Mouse (Mus musculus): Measurements from ENCODE around the gene Dnajc3. TPM values are rescaled to one million over a fixed set of nuclear protein-coding genes. Genes with fewer than 3 reads are reported as not detected.
A peak's percentile ranks its signal among the peaks of the same experiment; 100 is the strongest.

Dnajc3 gene
- polyA plus RNA-seq, 1 experiment from 2014 or later, result 45.8 TPM

- no peak overlapping the region for H3K9ac ChIP-seq
- ATAC-seq (replicated peaks; ENCODE audit: low FRiP score), result no peak
- H3K27me3 ChIP-seq, result no peaks in the 10 kb centered on the region
- H3K27ac ChIP-seq, result no peak overlapping the region
- peaks cover 18% of the 10 kb centered on the region for H3K4me1 ChIP-seq
- no peak overlapping the region for H3K4me3 ChIP-seq (replicated peaks)
- no peaks in the 10 kb centered on the region for H3K36me3 ChIP-seq
- 89% methylated on average over 9 of the region's 9 CpGs for WGBS
- H3K4me2 ChIP-seq, result no peak overlapping the region
- H3K9me3 ChIP-seq (replicated peaks), result no peaks in the 10 kb centered on the region
These were observed 3.1 kb upstream of the Dnajc3 start for GRCm38 (mm10) chr14:118934686-118935085.

DNA sequence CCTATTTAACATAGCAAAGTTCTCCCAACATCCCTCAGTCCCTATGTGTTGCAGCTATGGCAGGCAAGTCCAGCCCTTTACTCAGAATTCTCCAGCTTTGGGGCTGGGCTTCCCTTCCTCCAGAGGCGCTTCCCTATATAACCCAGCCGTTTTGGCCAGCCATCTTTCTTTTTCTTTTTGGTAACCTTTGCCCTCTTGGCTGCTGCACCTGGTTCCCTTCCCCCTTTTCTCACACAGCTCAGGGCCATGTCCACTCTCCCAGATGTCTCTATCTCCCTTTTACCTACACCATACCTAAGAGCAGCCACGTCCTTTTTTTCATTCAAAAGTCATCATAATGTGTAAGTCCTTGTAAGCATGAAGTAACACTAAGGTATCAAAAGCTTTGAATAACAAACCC is 1.5 kb upstream of the Dnajc3 start:
- Histone ChIP-seq H3K27me3 (no peaks in the 10 kb centered on the region), H3K4me3 (replicated peaks) (no peak overlapping the region), H3K4me2 (no peak overlapping the region), H3K9me3 (replicated peaks) (no peaks in the 10 kb centered on the region), H3K27ac (no peak overlapping the region), H3K9ac (no peak overlapping the region), H3K4me1 (peaks cover 23% of the 10 kb centered on the region), H3K36me3 (no peaks in the 10 kb centered on the region)
- ATAC-seq (replicated peaks; ENCODE audit: low FRiP score), result no peak
- WGBS, result 55% methylated on average over 3 of the region's 3 CpGs

- Histone ChIP-seq H3K36me3 (no peaks in the 10 kb centered on the region), H3K4me2 (peak overlapping the region; percentile 67), H3K27me3 (no peaks in the 10 kb centered on the region), H3K9me3 (replicated peaks) (no peaks in the 10 kb centered on the region), H3K4me1 (peaks cover 27% of the 10 kb centered on the region), H3K27ac (peak overlapping the region; percentile 82), H3K4me3 (replicated peaks) (peak overlapping the region; percentile 95), H3K9ac (peak overlapping the region; percentile 49)
- WGBS, result 32% methylated on average over 4 of the region's 4 CpGs
- ATAC-seq (replicated peaks; ENCODE audit: low FRiP score), result peak; percentile 2; the same call in 1 of the 2 replicates
These were observed 824 bp upstream of the Dnajc3 start for GRCm38 (mm10) chr14:118936952-118937351.

- H3K36me3 ChIP-seq, result no peaks in the 10 kb centered on the region
- peak overlapping the region; percentile 95 for H3K4me3 ChIP-seq (replicated peaks)
- H3K9me3 ChIP-seq (replicated peaks), result no peaks in the 10 kb centered on the region
- H3K27me3 ChIP-seq, result no peaks in the 10 kb centered on the region
- peak overlapping the region; percentile 95 for H3K27ac ChIP-seq
- H3K9ac ChIP-seq, result peak overlapping the region; percentile 99
- peak overlapping the region; percentile 67 for H3K4me2 ChIP-seq
- no peak for ATAC-seq (replicated peaks; ENCODE audit: low FRiP score)
- peaks cover 29% of the 10 kb centered on the region for H3K4me1 ChIP-seq
- WGBS, result 2% methylated on average over 7 of the region's 7 CpGs
These were observed 775 bp downstream of the Dnajc3 start for GRCm38 (mm10) chr14:118938551-118938950.

- WGBS, result 76% methylated on average over 4 of the region's 4 CpGs
- Histone ChIP-seq H3K36me3 (no peaks in the 10 kb centered on the region), H3K27me3 (no peaks in the 10 kb centered on the region), H3K4me1 (peaks cover 29% of the 10 kb centered on the region), H3K4me3 (replicated peaks) (no peak overlapping the region), H3K27ac (no peak overlapping the region), H3K4me2 (no peak overlapping the region), H3K9ac (no peak overlapping the region), H3K9me3 (replicated peaks) (no peaks in the 10 kb centered on the region)
- no peak for ATAC-seq (replicated peaks; ENCODE audit: low FRiP score)
These were observed 3.2 kb downstream of the Dnajc3 start for GRCm38 (mm10) chr14:118940796-118941495.

GRCm38 (mm10) chr14:118942076-118942475 is 4.3 kb downstream of the Dnajc3 start:
- no peak for ATAC-seq (replicated peaks; ENCODE audit: low FRiP score)
- WGBS, result 54% methylated on average over 12 of the region's 12 CpGs
- Histone ChIP-seq H3K36me3 (no peaks in the 10 kb centered on the region), H3K9ac (no peak overlapping the region), H3K27ac (no peak overlapping the region), H3K4me1 (peaks cover 25% of the 10 kb centered on the region), H3K4me3 (replicated peaks) (no peak overlapping the region), H3K27me3 (no peaks in the 10 kb centered on the region), H3K4me2 (no peak overlapping the region), H3K9me3 (replicated peaks) (no peaks in the 10 kb centered on the region)

GRCm38 (mm10) chr14:118944702-118945101 is 6.9 kb downstream of the Dnajc3 start:
- H3K9ac ChIP-seq, result no peak overlapping the region
- H3K27ac ChIP-seq, result no peak overlapping the region
- 81% methylated on average over 2 of the region's 2 CpGs for WGBS
- no peak overlapping the region for H3K4me2 ChIP-seq
- H3K36me3 ChIP-seq, result no peaks in the 10 kb centered on the region
- no peaks in the 10 kb centered on the region for H3K27me3 ChIP-seq
- H3K4me3 ChIP-seq (replicated peaks), result no peak overlapping the region
- no peak for ATAC-seq (replicated peaks; ENCODE audit: low FRiP score)
- H3K4me1 ChIP-seq, result peaks cover 11% of the 10 kb centered on the region
- no peaks in the 10 kb centered on the region for H3K9me3 ChIP-seq (replicated peaks)

DNA sequence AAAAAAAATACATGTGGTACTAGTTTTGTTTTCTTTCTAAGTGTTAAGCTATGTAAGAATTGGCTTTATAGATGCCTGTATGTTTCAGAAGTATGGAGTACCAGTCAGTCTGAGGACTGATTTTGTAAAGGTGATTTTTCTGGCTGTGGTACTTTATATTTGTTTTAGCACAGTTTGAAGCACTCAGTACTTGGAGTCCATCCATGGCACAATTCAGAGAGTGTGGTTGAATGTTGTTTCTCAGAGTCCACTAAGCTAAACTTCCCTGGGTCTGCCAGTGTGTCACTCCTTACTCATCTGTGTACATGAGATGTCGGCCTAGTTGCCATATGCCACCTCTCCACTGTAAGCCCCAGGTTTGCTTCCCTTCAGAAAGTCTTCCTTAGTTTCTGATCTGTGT is 11.1 kb downstream of the Dnajc3 start:
- 88% methylated on average over 1 of the region's 1 CpGs for WGBS
- Histone ChIP-seq H3K9ac (no peak overlapping the region), H3K27me3 (no peaks in the 10 kb centered on the region), H3K9me3 (replicated peaks) (no peaks in the 10 kb centered on the region), H3K27ac (no peak overlapping the region), H3K4me2 (no peak overlapping the region), H3K4me1 (0 out of 2 replicates have a peak, but pooled peaks cover 4% of the 10 kb centered on the region), H3K36me3 (peaks cover 6% of the 10 kb centered on the region), H3K4me3 (replicated peaks) (no peak overlapping the region)
- ATAC-seq (replicated peaks; ENCODE audit: low FRiP score), result no peak

DNA sequence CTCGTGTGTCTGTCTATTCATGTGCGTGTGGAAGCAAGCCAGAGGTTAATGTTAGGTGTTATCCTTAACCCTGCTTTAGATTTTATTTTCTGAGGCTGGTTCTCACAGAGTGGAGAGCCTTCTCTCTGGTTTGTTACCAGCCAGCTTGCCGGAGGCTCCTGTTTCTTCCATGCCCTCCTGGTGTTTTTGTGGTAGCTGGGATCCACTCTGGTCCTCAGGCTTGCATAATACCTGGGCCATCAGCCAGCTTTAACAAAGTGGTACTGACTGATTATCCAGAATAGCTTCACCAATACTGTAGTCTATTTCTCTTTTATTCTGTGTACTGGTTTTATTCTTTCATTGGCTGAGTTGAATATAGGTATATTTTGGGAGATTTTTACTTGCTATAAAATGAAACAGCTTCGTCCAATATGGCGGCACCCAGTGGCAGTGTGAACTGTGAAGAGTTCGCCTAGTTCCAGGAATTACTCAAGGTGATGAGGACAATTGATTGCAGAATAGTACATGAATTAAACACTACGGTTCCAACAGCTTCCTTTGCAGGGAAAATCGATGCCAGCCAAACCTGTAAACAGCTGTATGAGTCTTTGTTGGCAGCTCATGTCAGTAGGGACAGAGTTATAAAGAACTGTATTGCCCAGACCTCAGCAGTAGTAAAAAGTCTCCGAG is 14.3 kb downstream of the Dnajc3 start:
- Histone ChIP-seq H3K27ac (no peak overlapping the region), H3K9me3 (replicated peaks) (no peaks in the 10 kb centered on the region), H3K27me3 (no peaks in the 10 kb centered on the region), H3K36me3 (peaks cover 32% of the 10 kb centered on the region), H3K4me3 (replicated peaks) (no peak overlapping the region), H3K4me1 (0 out of 2 replicates have a peak, but pooled peaks cover 4% of the 10 kb centered on the region), H3K4me2 (no peak overlapping the region), H3K9ac (no peak overlapping the region)
- no peak for ATAC-seq (replicated peaks; ENCODE audit: low FRiP score)
- 96% methylated on average over 9 of the region's 9 CpGs for WGBS

DNA sequence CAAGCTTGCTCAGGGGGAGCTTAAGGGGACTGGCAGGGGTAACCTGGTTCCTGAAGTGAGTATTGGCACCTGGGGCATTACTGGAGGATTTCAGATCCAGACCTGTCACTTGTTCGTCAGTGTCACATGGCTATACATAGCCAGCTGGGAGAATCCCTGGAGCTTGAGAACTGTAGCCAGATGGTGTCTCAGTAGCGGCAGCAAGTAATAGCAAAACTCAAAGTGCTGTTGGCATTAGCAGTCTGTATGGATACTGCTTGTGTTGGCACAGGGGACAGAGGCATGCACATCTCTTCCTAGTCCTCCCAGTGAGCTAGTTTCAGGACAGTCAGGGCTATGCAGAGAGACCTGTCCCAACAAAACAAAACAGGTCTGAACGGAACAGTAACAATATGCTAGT is 20.2 kb downstream of the Dnajc3 start:
- Histone ChIP-seq H3K9me3 (replicated peaks) (no peaks in the 10 kb centered on the region), H3K4me3 (replicated peaks) (no peak overlapping the region), H3K9ac (no peak overlapping the region), H3K4me1 (no peaks in the 10 kb centered on the region), H3K4me2 (no peak overlapping the region), H3K27ac (no peak overlapping the region), H3K36me3 (peaks cover 83% of the 10 kb centered on the region), H3K27me3 (no peaks in the 10 kb centered on the region)
- no peak for ATAC-seq (replicated peaks; ENCODE audit: low FRiP score)
- WGBS, result 95% methylated on average over 3 of the region's 3 CpGs

- Histone ChIP-seq H3K4me2 (no peak overlapping the region), H3K36me3 (peaks cover 68% of the 10 kb centered on the region), H3K4me1 (no peaks in the 10 kb centered on the region), H3K27me3 (no peaks in the 10 kb centered on the region), H3K4me3 (replicated peaks) (no peak overlapping the region), H3K27ac (no peak overlapping the region), H3K9ac (no peak overlapping the region), H3K9me3 (replicated peaks) (no peaks in the 10 kb centered on the region)
- 98% methylated on average over 4 of the region's 4 CpGs for WGBS
- no peak for ATAC-seq (replicated peaks; ENCODE audit: low FRiP score)
These were observed 27.7 kb downstream of the Dnajc3 start for GRCm38 (mm10) chr14:118965356-118966000.

- no peaks in the 10 kb centered on the region for H3K27me3 ChIP-seq
- H3K4me1 ChIP-seq, result no peaks in the 10 kb centered on the region
- H3K9ac ChIP-seq, result no peak overlapping the region
- H3K9me3 ChIP-seq (replicated peaks), result no peaks in the 10 kb centered on the region
- no peak overlapping the region for H3K4me2 ChIP-seq
- ATAC-seq (replicated peaks; ENCODE audit: low FRiP score), result no peak
- WGBS, result 91% methylated on average over 7 of the region's 7 CpGs
- H3K27ac ChIP-seq, result no peak overlapping the region
- peaks cover 69% of the 10 kb centered on the region for H3K36me3 ChIP-seq
- H3K4me3 ChIP-seq (replicated peaks), result no peak overlapping the region
These were observed 29.9 kb downstream of the Dnajc3 start for GRCm38 (mm10) chr14:118967646-118968045.

Data from kidney, embryonic 15.5 days (tissue).